Mouse (Mus musculus): ENCODE results near the gene Wfdc3. TPM values are rescaled to one million over a fixed set of nuclear protein-coding genes. Genes with fewer than 3 reads are reported as not detected.

Gene Wfdc3
- total RNA-seq, 1 experiment from 2014 or later, result 0.58 TPM

- ATAC-seq (ENCODE audit: extremely low read depth, insufficient number of reproducible peaks, low FRiP score, poor library complexity, severe bottlenecking), result no peak
Measured at GRCm38 (mm10) chr2:164698201-164698600, 47.5 kb downstream of the Wfdc3 start, which contains the start of gene Spint4. TSS of gene Spint4 (plus strand) at chr2:164698501.

- no peak for ATAC-seq (ENCODE audit: extremely low read depth, insufficient number of reproducible peaks, low FRiP score, poor library complexity, severe bottlenecking)
Measured at GRCm38 (mm10) chr2:164684807-164685206, 60.9 kb downstream of the Wfdc3 start, which contains the start of gene Wfdc13. TSS of gene Wfdc13 (plus strand) at chr2:164685107.

Other genes with a start within 250 kb of the Wfdc3 start
- 26.2 and 29.7 TPM in 2 replicates for gene Pigt, start 248.4 kb downstream of the Wfdc3 start, total RNA-seq (2017)
- gene Wfdc2, start 183.5 kb downstream of the Wfdc3 start, total RNA-seq (2017), result not detected in 2 replicates
- not detected in 2 replicates for gene Spint3, start 172.5 kb downstream of the Wfdc3 start, total RNA-seq (2017)
- not detected in 2 replicates for gene Wfdc6a, start 160.5 kb downstream of the Wfdc3 start, total RNA-seq (2017)
- not detected in 2 replicates for gene Eppin, start 152.3 kb downstream of the Wfdc3 start, total RNA-seq (2017)
- not detected in 2 replicates for gene Wfdc6b, start 132.4 kb downstream of the Wfdc3 start, total RNA-seq (2017)
- not detected in 2 replicates for gene Wfdc8, start 132.3 kb downstream of the Wfdc3 start, total RNA-seq (2017)
- not detected in 2 replicates for gene Wfdc16, start 107.1 kb downstream of the Wfdc3 start, total RNA-seq (2017)
- gene Wfdc10, start 89.9 kb downstream of the Wfdc3 start, total RNA-seq (2017), result not detected in 2 replicates
- not detected in 2 replicates for gene Wfdc9, start 89.3 kb downstream of the Wfdc3 start, total RNA-seq (2017)
- gene Wfdc11, start 71.8 kb downstream of the Wfdc3 start, total RNA-seq (2017), result not detected in 2 replicates
- not detected in 2 replicates for gene Wfdc13, start 60.8 kb downstream of the Wfdc3 start, total RNA-seq (2017)
- not detected in 2 replicates for gene Spint4, start 47.4 kb downstream of the Wfdc3 start, total RNA-seq (2017)
- not detected in 2 replicates for gene Spint5, start 30.6 kb downstream of the Wfdc3 start, total RNA-seq (2017)
- gene Dnttip1, start 52 bp upstream of the Wfdc3 start, total RNA-seq (2017), result 20.0 and 26.7 TPM in 2 replicates
- 2.8 and 3.7 TPM in 2 replicates for gene Ube2c, start 24.0 kb upstream of the Wfdc3 start, total RNA-seq (2017)
- not detected in 2 replicates for gene Tnnc2, start 34.0 kb upstream of the Wfdc3 start, total RNA-seq (2017)
- gene Snx21, start 39.9 kb upstream of the Wfdc3 start, total RNA-seq (2017), result 1.6 and 2.6 TPM in 2 replicates
- gene Acot8, start 59.0 kb upstream of the Wfdc3 start, total RNA-seq (2017), result 35.4 and 39.3 TPM in 2 replicates
- 3.8 and 3.9 TPM in 2 replicates for gene Zswim3, start 59.2 kb upstream of the Wfdc3 start, total RNA-seq (2017)
- gene Zswim1, start 76.8 kb upstream of the Wfdc3 start, total RNA-seq (2017), result 1.8 and 2.9 TPM in 2 replicates
- not detected in 2 replicates for gene Spata25, start 82.6 kb upstream of the Wfdc3 start, total RNA-seq (2017)
- gene Ctsa, start 86.9 kb upstream of the Wfdc3 start, total RNA-seq (2017), result 314 and 340 TPM in 2 replicates
- 1.4 and 4.1 TPM in 2 replicates for gene Neurl2, start 87.5 kb upstream of the Wfdc3 start, total RNA-seq (2017)
- 8.0 and 11.2 TPM in 2 replicates for gene Pltp, start 111.8 kb upstream of the Wfdc3 start, total RNA-seq (2017)
- gene Pcif1, start 133.4 kb upstream of the Wfdc3 start, total RNA-seq (2017), result 59.3 and 66.9 TPM in 2 replicates
- 28.2 and 30.4 TPM in 2 replicates for gene Zfp335, start 165.8 kb upstream of the Wfdc3 start, total RNA-seq (2017)
- 611 and 622 TPM in 2 replicates for gene Mmp9, start 194.8 kb upstream of the Wfdc3 start, total RNA-seq (2017)
- 0.98 and 1.7 TPM in 2 replicates for gene Slc12a5, start 214.9 kb upstream of the Wfdc3 start, total RNA-seq (2017)